Mouse (Mus musculus): ENCODE measurements around the gene Tmem139.

- no peak for TF ChIP-seq CTCF (IDR thresholded peaks at IDR 0.05; ENCODE audit: low read depth, low read length)
- no peak for TF ChIP-seq TAL1 (conservative IDR thresholded peaks at IDR 0.05; ENCODE audit: low read depth, low read length)
- TF ChIP-seq POLR2AphosphoS5 (IDR thresholded peaks at IDR 0.05; ENCODE audit: insufficient replicate concordance, low read depth, low read length), result no peak
- TF ChIP-seq GATA2 (IDR thresholded peaks at IDR 0.05; ENCODE audit: borderline replicate concordance, low read depth, low read length), result no peak
Measured at GRCm38 (mm10) chr6:42261524-42262170, at the start of gene Tmem139.
